Mouse (Mus musculus) kidney, postnatal 0 days (tissue): Measurements from ENCODE around the gene Prrt4. TPM values are rescaled to one million over a fixed set of nuclear protein-coding genes. Genes with fewer than 3 reads are reported as not detected.

Experiments
- ATAC-seq: fragments of 200-750 bp; cut with Nextera tagmentation; replicated peaks from 2 replicates; pipeline ENCODE4 v1.8.0; 2017; ENCODE audit warnings: low read depth, moderate number of reproducible peaks, moderate TSS enrichment, moderate library complexity; ENCODE audit not compliant: low FRiP score
- DNase-seq: peaks from one replicate; pipeline ENCODE4 v3.0.0-alpha.2; 2016; ENCODE audit warnings: low spot score
- H3K27ac ChIP-seq: fragments of 300-500 bp; sonication (generic); 2 replicates; pipeline ENCODE4 v1.5.1; 2014; ENCODE audit warnings: mild to moderate bottlenecking
- H3K27me3 ChIP-seq: fragments of 300-500 bp; sonication (generic); 2 replicates; pipeline ENCODE4 v1.6.1; 2014; ENCODE audit warnings: low read length, mixed read lengths; ENCODE audit not compliant: insufficient read depth
- H3K36me3 ChIP-seq: fragments of 300-500 bp; sonication (generic); 2 replicates; pipeline ENCODE4 v1.6.1; 2014; ENCODE audit warnings: low read length, mixed read lengths; ENCODE audit not compliant: insufficient read depth
- H3K4me1 ChIP-seq: fragments of 300-500 bp; sonication (generic); replicated peaks from 2 replicates; pipeline ENCODE4 v1.6.1; 2014; ENCODE audit warnings: antibody characterized with exemption, low read length, mixed read lengths; ENCODE audit not compliant: insufficient read depth
- H3K4me2 ChIP-seq: fragments of 300-500 bp; sonication (generic); 2 replicates; pipeline ENCODE4 v1.6.1; 2014; ENCODE audit warnings: mild to moderate bottlenecking, low read length, moderate library complexity, mixed read lengths
- H3K4me3 ChIP-seq: fragments of 300-500 bp; sonication (generic); replicated peaks from 2 replicates; pipeline ENCODE4 v1.5.1; 2014; ENCODE audit warnings: low read depth, low read length
- H3K9ac ChIP-seq: fragments of 300-500 bp; sonication (generic); 2 replicates; pipeline ENCODE4 v1.6.1; 2014; ENCODE audit warnings: low read depth, low read length
- H3K9me3 ChIP-seq: fragments of 300-500 bp; sonication (generic); replicated peaks from 2 replicates; pipeline ENCODE4 v1.6.1; 2016; ENCODE audit warnings: low read length, inconsistent platforms, mixed read lengths
- CTCF ChIP-seq: IDR thresholded peaks from 2 replicates; pipeline ENCODE4 v1.5.1; 2016; ENCODE audit warnings: antibody characterized with exemption, low read depth, mild to moderate bottlenecking, moderate library complexity
- WGBS: fragments of 180-500 bp; shearing (Covaris S2); extraction: QIAGEN DNeasy Blood & Tissue Kit; methylation state at CpG from one replicate; pipeline ENCODE4 v1.1.7; 2014; 5-methylcytosine and 5-hydroxymethylcytosine counted together
- polyA plus RNA-seq: library from polyadenylated mRNA; unstranded; fragments of >200 nt; fragmentation: Nextera tagmentation; extraction: Ambion mirVana; gene quantifications from 2 replicates; pipeline ENCODE4 v1.2.1, GENCODE M21; 2015

Gene Prrt4
- polyA plus RNA-seq, 1 experiment from 2014 or later, result 0.76 TPM

- peaks cover 16% of the 10 kb centered on the region; the same call in 1 of the 2 replicates for H3K4me1 ChIP-seq
- peaks cover 19% of the 10 kb centered on the region for H3K27me3 ChIP-seq
- H3K9ac ChIP-seq, result peak overlapping the region; percentile 48; the same call in 1 of the 2 replicates
- ATAC-seq, result peak; percentile 84
- H3K4me2 ChIP-seq, result peak overlapping the region; percentile 98
- no peak overlapping the region for H3K27ac ChIP-seq
- peak overlapping the region; percentile 51 for H3K4me3 ChIP-seq
- no peaks in the 10 kb centered on the region for H3K9me3 ChIP-seq
- WGBS, result 0% methylated on average over 40 of the region's 40 CpGs
- peak; percentile 92 for DNase-seq
- no peaks in the 10 kb centered on the region for H3K36me3 ChIP-seq
- peak; percentile 84 for TF ChIP-seq CTCF
These were observed 8.4 kb downstream of the Prrt4 start for GRCm38 (mm10) chr6:29170952-29171388.

- ATAC-seq (peak; percentile 45; the same call in 1 of the 2 replicates), DNase-seq (peak; percentile 25)
- H3K9me3 ChIP-seq, result no peaks in the 10 kb centered on the region
- peak overlapping the region; percentile 51 for H3K4me3 ChIP-seq
- H3K9ac ChIP-seq, result peak overlapping the region; percentile 48
- no peak for TF ChIP-seq CTCF
- H3K27me3 ChIP-seq, result peaks cover 19% of the 10 kb centered on the region
- peaks cover 16% of the 10 kb centered on the region; the same call in 1 of the 2 replicates for H3K4me1 ChIP-seq
- under 1% methylated on average over 60 of the region's 63 CpGs for WGBS
- H3K36me3 ChIP-seq, result no peaks in the 10 kb centered on the region
- no peak overlapping the region for H3K27ac ChIP-seq
- H3K4me2 ChIP-seq, result peak overlapping the region; percentile 98
These were observed 9.1 kb downstream of the Prrt4 start for GRCm38 (mm10) chr6:29170063-29170921.

GRCm38 (mm10) chr6:29169675-29170062 is 9.7 kb downstream of the Prrt4 start:
- Histone ChIP-seq H3K4me1 (peaks cover 16% of the 10 kb centered on the region; the same call in 1 of the 2 replicates), H3K27me3 (peaks cover 19% of the 10 kb centered on the region), H3K9me3 (no peaks in the 10 kb centered on the region), H3K9ac (0 out of 2 replicates have a peak overlapping the region, but pooled peaks have one; percentile 48), H3K27ac (no peak overlapping the region), H3K36me3 (no peaks in the 10 kb centered on the region), H3K4me3 (peak overlapping the region; percentile 51), H3K4me2 (peak overlapping the region; percentile 98)
- DNase-seq (no peak), ATAC-seq (no peak)
- 11% methylated on average over 12 of the region's 12 CpGs for WGBS
- TF ChIP-seq CTCF, result no peak

- H3K27me3 ChIP-seq, result peaks cover 17% of the 10 kb centered on the region
- WGBS, result 53% methylated on average over 2 of the region's 2 CpGs
- H3K4me3 ChIP-seq, result no peak overlapping the region
- ATAC-seq, result no peak
- no peak overlapping the region for H3K27ac ChIP-seq
- H3K4me1 ChIP-seq, result peaks cover 17% of the 10 kb centered on the region; the same call in 1 of the 2 replicates
- no peaks in the 10 kb centered on the region for H3K9me3 ChIP-seq
- no peak overlapping the region for H3K9ac ChIP-seq
- H3K36me3 ChIP-seq, result no peaks in the 10 kb centered on the region
- no peak for DNase-seq
- no peak overlapping the region for H3K4me2 ChIP-seq
- TF ChIP-seq CTCF, result no peak
These were observed 10.5 kb downstream of the Prrt4 start for GRCm38 (mm10) chr6:29168871-29169270.

- H3K27me3 ChIP-seq, result peaks cover 12% of the 10 kb centered on the region
- H3K4me3 ChIP-seq, result no peak overlapping the region
- no peak overlapping the region for H3K9ac ChIP-seq
- H3K4me2 ChIP-seq, result no peak overlapping the region
- no peaks in the 10 kb centered on the region for H3K36me3 ChIP-seq
- peaks cover 20% of the 10 kb centered on the region; the same call in 1 of the 2 replicates for H3K4me1 ChIP-seq
- TF ChIP-seq CTCF, result peak; percentile 82
- 7% methylated on average over 1 of the region's 1 CpGs for WGBS
- peak; percentile 92 for DNase-seq
- H3K27ac ChIP-seq, result no peak overlapping the region
- H3K9me3 ChIP-seq, result no peaks in the 10 kb centered on the region
- ATAC-seq, result no peak
These were observed 13.2 kb downstream of the Prrt4 start for GRCm38 (mm10) chr6:29166196-29166595.
